Mouse (Mus musculus) liver, embryonic 14.5 days (tissue): Measurements from ENCODE around the gene Dnajc16. TPM values are rescaled to one million over a fixed set of nuclear protein-coding genes. Genes with fewer than 3 reads are reported as not detected.

Source experiments
- ATAC-seq: fragments of 200-750 bp; cut with Nextera tagmentation; 2 replicates; pipeline ENCODE4 v1.8.0; 2017; ENCODE audit warnings: moderate number of reproducible peaks, mild to moderate bottlenecking, moderate library complexity; ENCODE audit not compliant: insufficient read depth
- DNase-seq, 3 experiments: peaks; one replicate each; pipeline ENCODE4 v3.0.0-alpha.2; 2012 to 2013; ENCODE audit warnings: low read depth in 3 of 3, low spot score in 3 of 3
- H3K27ac ChIP-seq: fragments of 300-500 bp; sonication (generic); 2 replicates; pipeline ENCODE4 v1.5.1; 2014; ENCODE audit warnings: moderate library complexity, mild to moderate bottlenecking, control low read depth, inconsistent platforms
- H3K27me3 ChIP-seq: fragments of 300-500 bp; sonication (generic); 2 replicates; pipeline ENCODE4 v1.6.1; 2014; ENCODE audit warnings: mild to moderate bottlenecking, low read length, moderate library complexity; ENCODE audit not compliant: control insufficient read depth, insufficient read depth
- H3K36me3 ChIP-seq: fragments of 300-500 bp; sonication (generic); replicated peaks from 2 replicates; pipeline ENCODE4 v1.6.1; 2014; ENCODE audit warnings: low read depth; ENCODE audit not compliant: control insufficient read depth, insufficient read depth
- H3K4me1 ChIP-seq, 2 experiments: fragments of 200-500 bp in 1 of 2; fragments of 300-500 bp in 1 of 2; sonication (generic) in 1 of 2; replicated peaks; 2 replicates each; pipeline ENCODE4 v1.6.1; 2012 to 2014; ENCODE audit warnings: antibody characterized with exemption in 1 of 2, inconsistent platforms in 1 of 2, low read length in 1 of 2; ENCODE audit not compliant: control insufficient read depth in 2 of 2, insufficient read depth in 2 of 2
- H3K4me2 ChIP-seq: fragments of 300-500 bp; sonication (generic); 2 replicates; pipeline ENCODE4 v1.6.1; 2014; ENCODE audit warnings: low read depth, mild to moderate bottlenecking, control low read depth, moderate library complexity
- H3K4me3 ChIP-seq, 2 experiments: fragments of 200-500 bp in 1 of 2; fragments of 300-500 bp in 1 of 2; sonication (generic) in 1 of 2; 2 replicates each; pipeline ENCODE4 v1.5.1; 2012 to 2014; ENCODE audit warnings: low read depth in 2 of 2, low read length in 2 of 2, mild to moderate bottlenecking in 2 of 2, control low read depth in 1 of 2, inconsistent platforms in 1 of 2, moderate library complexity in 1 of 2; ENCODE audit not compliant: insufficient read depth in 1 of 2
- H3K9ac ChIP-seq: fragments of 300-500 bp; sonication (generic); replicated peaks from 2 replicates; pipeline ENCODE4 v1.6.1; 2014; ENCODE audit warnings: mild to moderate bottlenecking, control low read depth, moderate library complexity
- H3K9me3 ChIP-seq: fragments of 300-500 bp; sonication (generic); 2 replicates; pipeline ENCODE4 v1.6.1; 2016; ENCODE audit warnings: low read length, mixed read lengths; ENCODE audit not compliant: control insufficient read depth
- CTCF ChIP-seq: IDR thresholded peaks from 2 replicates; pipeline ENCODE4 v1.5.1; 2016; ENCODE audit warnings: antibody characterized with exemption, low read depth, control low read depth
- EP300 ChIP-seq: IDR thresholded peaks from 2 replicates; pipeline ENCODE4 v1.6.1; 2016; ENCODE audit warnings: antibody characterized with exemption, low read depth
- WGBS: fragments of 180-500 bp; shearing (Covaris S2); extraction: QIAGEN DNeasy Blood & Tissue Kit; methylation state at CpG from one replicate; pipeline ENCODE4 v1.1.7; 2014; ENCODE audit not compliant: insufficient replicate concordance; 5-methylcytosine and 5-hydroxymethylcytosine counted together
- polyA plus RNA-seq, 2 experiments: library from polyadenylated mRNA; depleted of rRNA in 1 of 2; stranded (reverse) in 1 of 2; unstranded in 1 of 2; fragments of >200 nt; fragmentation: Nextera tagmentation in 1 of 2; extraction: Ambion mirVana in 1 of 2; gene quantifications; 2 replicates each; pipeline versions ENCODE4 v1.2.1 to v1.2.3; 2012 to 2014

Gene Dnajc16
- polyA plus RNA-seq, 2 experiments = 1.7 to 2.8 TPM

GRCm38 (mm10) chr4:141725277-141725676, 65.5 kb downstream of the Dnajc16 start:
- no peak overlapping the region for H3K27ac ChIP-seq
- H3K4me2 ChIP-seq = no peak overlapping the region
- TF ChIP-seq EP300 (no peak), CTCF (no peak)
- H3K9ac ChIP-seq = no peak overlapping the region
- 63% methylated on average over 5 of the region's 5 CpGs for WGBS
- ATAC-seq (no peak), DNase-seq (no peak)
- H3K4me3 ChIP-seq = no peak overlapping the region
- no peaks in the 10 kb centered on the region for H3K9me3 ChIP-seq
- H3K4me1 ChIP-seq = peaks cover 33 to 38% of the 10 kb centered on the region in 2 experiments
- H3K36me3 ChIP-seq = peaks cover 6% of the 10 kb centered on the region
- H3K27me3 ChIP-seq = no peaks in the 10 kb centered on the region

- H3K9me3 ChIP-seq = no peaks in the 10 kb centered on the region
- H3K9ac ChIP-seq = no peak overlapping the region
- peaks cover 33 to 40% of the 10 kb centered on the region in 2 experiments for H3K4me1 ChIP-seq
- no peak for DNase-seq
- TF ChIP-seq EP300 (no peak), CTCF (no peak)
- H3K27ac ChIP-seq = no peak overlapping the region
- peaks cover 13% of the 10 kb centered on the region for H3K36me3 ChIP-seq
- H3K4me3 ChIP-seq = no peak overlapping the region
- peak overlapping the region; percentile 27 for H3K4me2 ChIP-seq
- WGBS = 35% methylated on average over 11 of the region's 11 CpGs
- no peaks in the 10 kb centered on the region for H3K27me3 ChIP-seq
- no peak for ATAC-seq
Measured at GRCm38 (mm10) chr4:141724594-141724993, 66.1 kb downstream of the Dnajc16 start.

DNA sequence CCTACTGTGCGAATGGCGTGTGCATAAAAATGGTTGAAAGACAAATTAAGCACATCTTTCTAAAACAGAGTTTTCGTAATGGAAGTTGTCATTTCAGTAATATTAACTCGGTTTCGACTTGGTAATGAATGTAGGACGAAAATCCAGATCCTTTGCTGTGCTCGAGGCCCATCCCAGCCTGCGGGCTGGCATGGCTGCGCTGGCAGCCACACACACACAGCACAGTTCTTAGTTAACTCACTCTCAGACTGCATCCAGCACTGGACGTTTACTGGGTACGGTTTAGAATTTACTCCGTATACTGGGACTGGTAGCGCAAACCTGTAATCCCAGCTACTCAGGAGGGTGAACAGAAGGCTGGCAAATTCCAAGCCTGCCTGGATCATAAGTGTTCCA, 67.1 kb downstream of the Dnajc16 start:
- peak; percentile 40; the same call in 1 of the 2 replicates for ATAC-seq
- Histone ChIP-seq H3K36me3 (peaks cover 13% of the 10 kb centered on the region), H3K27ac (peak overlapping the region; percentile 76), H3K9me3 (no peaks in the 10 kb centered on the region), H3K27me3 (no peaks in the 10 kb centered on the region), H3K9ac (peak overlapping the region; percentile 74), H3K4me2 (peak overlapping the region; percentile 88), H3K4me3 (peak overlapping the region; percentile 66 to 96), H3K4me1 (peaks cover 33 to 41% of the 10 kb centered on the region in 2 experiments)
- no peak for TF ChIP-seq CTCF
- TF ChIP-seq EP300 = no peak
- DNase-seq = no peak
- WGBS = 11% methylated on average over 13 of the region's 13 CpGs

DNA sequence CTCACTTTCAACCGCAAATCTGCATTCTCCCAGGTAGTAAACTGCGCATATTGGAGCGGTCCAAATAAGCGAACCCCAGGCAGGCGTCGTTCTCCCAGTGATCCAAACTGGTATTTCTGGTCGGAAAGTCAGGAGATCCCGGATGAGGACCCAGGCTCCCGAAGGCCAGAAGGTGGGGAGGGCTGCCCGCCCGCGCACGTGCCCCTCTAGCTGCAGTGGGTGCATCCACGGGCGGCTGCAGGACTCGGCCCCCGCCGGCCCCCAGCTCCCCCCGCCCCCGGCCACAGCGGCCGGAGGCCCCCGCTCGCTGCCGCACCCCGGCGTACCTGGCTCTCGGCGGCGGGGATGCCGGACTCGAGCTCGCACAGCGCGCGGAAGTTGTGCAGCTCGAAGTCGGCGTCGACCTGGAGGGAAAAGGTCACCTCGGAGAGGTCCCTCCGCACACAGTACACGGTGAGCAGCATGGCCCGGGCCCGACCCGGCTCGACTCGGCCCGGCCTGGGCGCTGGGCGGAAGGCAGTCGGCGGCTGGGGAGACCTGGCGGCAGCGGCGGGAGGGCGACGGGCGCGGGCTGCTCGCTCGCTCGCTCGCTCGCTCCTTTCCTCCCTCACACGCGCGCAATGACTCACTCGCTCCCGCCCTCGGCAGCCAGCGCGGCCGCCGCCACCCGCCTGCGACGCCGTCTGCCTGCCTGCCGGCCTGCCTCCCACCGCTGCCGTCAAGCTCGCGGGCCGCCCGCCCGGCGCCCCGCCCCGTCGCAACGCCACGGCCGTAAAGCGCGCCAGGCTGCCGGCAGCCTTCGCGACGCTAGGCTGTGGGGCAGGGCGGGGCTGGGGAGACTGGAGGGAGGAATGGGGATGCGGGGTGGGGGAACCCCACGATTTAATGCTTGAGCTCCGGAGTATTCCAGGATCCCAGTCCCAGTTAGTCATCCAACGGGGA, 67.7 kb downstream of the Dnajc16 start, which contains the start of gene Ddi2:
Ddi2 (minus strand) TSS at position 689 of the 942 bp plus-strand sequence.
- peak within 1 kb of the TSS; percentile 91 for H3K27ac ChIP-seq
- peaks cover 13% of the 10 kb centered on the region for H3K36me3 ChIP-seq
- H3K27me3 ChIP-seq = no peaks in the 10 kb centered on the region
- under 1% methylated on average over 104 of the region's 105 CpGs for WGBS
- TF ChIP-seq EP300 (no peak), CTCF (no peak; the same call in 1 of the 2 replicates)
- peak within 1 kb of the TSS; percentile 95 for H3K4me2 ChIP-seq
- DNase-seq (peak; percentile 84 to 86 (median 86)), ATAC-seq (peak; percentile 89)
- peaks cover 33 to 42% of the 10 kb centered on the region in 2 experiments for H3K4me1 ChIP-seq
- H3K4me3 ChIP-seq = peak within 1 kb of the TSS; percentile 85 to 96
- H3K9me3 ChIP-seq = no peaks in the 10 kb centered on the region
- peak within 1 kb of the TSS; percentile 81 for H3K9ac ChIP-seq

- ATAC-seq = no peak
- Histone ChIP-seq H3K4me1 (peaks cover 33 to 43% of the 10 kb centered on the region in 2 experiments), H3K4me2 (peak overlapping the region; percentile 95), H3K27me3 (no peaks in the 10 kb centered on the region), H3K9me3 (no peaks in the 10 kb centered on the region), H3K9ac (peak overlapping the region; percentile 81), H3K36me3 (peaks cover 18% of the 10 kb centered on the region), H3K27ac (peak overlapping the region; percentile 32), H3K4me3 (peak overlapping the region; percentile 85 to 96)
- 34% methylated on average over 6 of the region's 6 CpGs for WGBS
- no peak for TF ChIP-seq EP300
- TF ChIP-seq CTCF = no peak
- no peak for DNase-seq
Measured at GRCm38 (mm10) chr4:141721961-141722360, 68.8 kb downstream of the Dnajc16 start.
